Mouse (Mus musculus) hindbrain, embryonic 15.5 days (tissue): ENCODE results near the gene Xrn1. TPM values are rescaled to one million over a fixed set of nuclear protein-coding genes. Genes with fewer than 3 reads are reported as not detected.

ENCODE experiments used
- ATAC-seq: fragments of 200-750 bp; cut with Nextera tagmentation; 2 replicates; pipeline ENCODE4 v1.8.0; 2017; ENCODE audit warnings: low read depth, moderate number of reproducible peaks, moderate TSS enrichment; ENCODE audit not compliant: low FRiP score
- H3K27ac ChIP-seq: fragments of 300-500 bp; sonication (generic); replicated peaks from 2 replicates; pipeline ENCODE4 v1.5.1; 2015; ENCODE audit warnings: mild to moderate bottlenecking, inconsistent platforms
- H3K27me3 ChIP-seq: fragments of 300-500 bp; sonication (generic); 2 replicates; pipeline ENCODE4 v1.6.1; 2015; ENCODE audit warnings: control low read depth, inconsistent platforms
- H3K36me3 ChIP-seq: fragments of 300-500 bp; sonication (generic); 2 replicates; pipeline ENCODE4 v1.6.1; 2015; ENCODE audit warnings: control low read depth, inconsistent platforms
- H3K4me1 ChIP-seq: fragments of 300-500 bp; sonication (generic); replicated peaks from 2 replicates; pipeline ENCODE4 v1.6.1; 2015; ENCODE audit warnings: control low read depth, inconsistent platforms
- H3K4me2 ChIP-seq: fragments of 300-500 bp; sonication (generic); 2 replicates; pipeline ENCODE4 v1.6.1; 2015; ENCODE audit warnings: moderate library complexity, mild to moderate bottlenecking, inconsistent platforms
- H3K4me3 ChIP-seq: fragments of 300-500 bp; sonication (generic); 2 replicates; pipeline ENCODE4 v1.5.1; 2015; ENCODE audit warnings: mild to moderate bottlenecking, inconsistent platforms
- H3K9ac ChIP-seq: fragments of 300-500 bp; sonication (generic); 2 replicates; pipeline ENCODE4 v1.6.1; 2015; ENCODE audit warnings: inconsistent platforms
- H3K9me3 ChIP-seq: fragments of 300-500 bp; sonication (generic); 2 replicates; pipeline ENCODE4 v1.6.1; 2016; ENCODE audit warnings: control low read depth, inconsistent platforms
- WGBS: fragments of 180-500 bp; shearing (Covaris S2); methylation state at CpG from one replicate; pipeline ENCODE4 v1.1.7; 2015; 5-methylcytosine and 5-hydroxymethylcytosine counted together
- polyA plus RNA-seq: library from polyadenylated mRNA; unstranded; fragments of >200 nt; fragmentation: Nextera tagmentation; extraction: Ambion mirVana; gene quantifications from 2 replicates; pipeline ENCODE4 v1.2.1, GENCODE M21; 2015

Gene Xrn1
- polyA plus RNA-seq, 1 experiment from 2014 or later, result 13.6 TPM

- WGBS, result 88% methylated on average over 8 of the region's 8 CpGs
- Histone ChIP-seq H3K9me3 (no peaks in the 10 kb centered on the region; the same call in 1 of the 2 replicates), H3K4me2 (no peak overlapping the region), H3K27me3 (no peaks in the 10 kb centered on the region), H3K4me3 (no peak overlapping the region), H3K27ac (no peak overlapping the region), H3K36me3 (no peaks in the 10 kb centered on the region), H3K9ac (no peak overlapping the region), H3K4me1 (no peaks in the 10 kb centered on the region)
- ATAC-seq, result no peak
Observed at GRCm38 (mm10) chr9:96102846-96103245, 148.3 kb downstream of the Xrn1 start.

Other genes starting within 250 kb of the Xrn1 start
- 7.3 and 9.3 TPM in 2 replicates for gene Trpc1, start 204.4 kb upstream of the Xrn1 start, polyA plus RNA-seq
- gene Pls1, start 109.4 kb upstream of the Xrn1 start, polyA plus RNA-seq, result 1.9 and 2.9 TPM in 2 replicates
- gene Atr, start 97.2 kb upstream of the Xrn1 start, polyA plus RNA-seq, result 10.1 and 10.9 TPM in 2 replicates
- gene Gk5, start 164.6 kb downstream of the Xrn1 start, polyA plus RNA-seq, result 3.0 and 3.2 TPM in 2 replicates
- 20.4 and 24.1 TPM in 2 replicates for gene Tfdp2, start 241.5 kb downstream of the Xrn1 start, polyA plus RNA-seq